ENCODE assay signal across 13 mouse cellular contexts in genomic region chr11:120938795-120939194, GRCm38 (mm10). TPM values are rescaled to one million over a fixed set of nuclear protein-coding genes. Genes with fewer than 3 reads are reported as not detected.
DNase-seq lines count a peak whose midpoint lies in the region; ATAC-seq lines count a peak whose summit lies in the region.
"Had no signal": no experiment of that assay in that cellular context is flagged by ENCODE, and none has a peak within 500 bp of the region (broad histone marks: within the 10 kb centered on the region; RNA-seq: fewer than 3 reads in every experiment).

No protein-coding gene starts in this region.

- intact Hi-C loops in left cerebral cortex, postnatal 4 days (cut with DNase I): no loop called here

- peak; percentile 38 to 88; a peak in 3 of 4 replicates for ATAC-seq in hematopoietic stem cell, adult 5-6 weeks (replicated peaks in 1 of 2; ENCODE audit: insufficient read depth in 1 of 2, low FRiP score in 2 of 2, low TSS enrichment in 1 of 2, low read depth in 1 of 2, poor library complexity in 2 of 2, severe bottlenecking in 2 of 2)
- ATAC-seq: midbrain, embryonic 16.5 days had no signal

- DNase-seq in urinary bladder, postnatal 14 days (ENCODE audit: low spot score): peak; percentile 52
- DNase-seq in urinary bladder, postnatal 25 days (ENCODE audit: low spot score): no peak
- peak; percentile 49 to 50 for DNase-seq in lung, postnatal 4 days
- DNase-seq in left cerebral cortex, postnatal 4 days: no peak
- no peak for DNase-seq in kidney, postnatal 25 days
- DNase-seq in spleen, adult 12 weeks (ENCODE audit: low spot score): no peak
- no peak for DNase-seq in spleen, adult 18-20 months
- DNase-seq: adrenal gland, postnatal 10 days; cerebellum, adult 2 months; gastrocnemius, adult 2 months; kidney, postnatal 4 days had no signal

RNA-seq across cellular contexts. Expression of gene Ccdc57, which starts 6.1 kb away (rescaled TPM):
- 9.2 and 10.0 TPM in 2 replicates for total RNA-seq in hematopoietic stem cell, adult 5-6 weeks (2017)
- 10 to 100 TPM; 11.7 to 13.7 TPM for total RNA-seq in left cerebral cortex, postnatal 4 days (2021)

RNA-seq across cellular contexts. Expression of gene Slc16a3, which starts 9.5 kb away (rescaled TPM):
- 2.0 and 8.8 TPM in 2 replicates for total RNA-seq in hematopoietic stem cell, adult 5-6 weeks (2017)
- 1 to 10 TPM; 1.4 to 3.6 TPM for total RNA-seq in left cerebral cortex, postnatal 4 days (2021)

RNA-seq across cellular contexts. Expression of gene Csnk1d, which starts 52.3 kb away (rescaled TPM):
- total RNA-seq in hematopoietic stem cell, adult 5-6 weeks (2017): 97.6 and 158 TPM in 2 replicates
- total RNA-seq in left cerebral cortex, postnatal 4 days (2021): 100 to 1,000 TPM; 137 to 141 TPM

Comparison
In these comparisons a context has a peak if more than half of its experiments do, and no peak if none do; other contexts are left out.
1. DNase-seq: peak in urinary bladder, postnatal 14 days (single experiment) and lung, postnatal 4 days (2 of 2); none in urinary bladder, postnatal 25 days (single experiment), left cerebral cortex, postnatal 4 days (single experiment), kidney, postnatal 25 days (0 of 2), spleen, adult 12 weeks (single experiment) and spleen, adult 18-20 months (0 of 2).